Mouse (Mus musculus) spleen, adult 2 months (tissue): ENCODE measurements around the gene Gm49380.

ENCODE experiments used
- CTCF ChIP-seq: fragments of 200-500 bp; IDR thresholded peaks from 2 replicates; pipeline ENCODE4 v1.5.1; 2011; ENCODE audit warnings: mild to moderate bottlenecking, inconsistent platforms; ENCODE audit not compliant: insufficient read depth, insufficient read length, insufficient replicate concordance; ENCODE audit errors: extremely low read depth
- POLR2A ChIP-seq: fragments of 200-500 bp; IDR thresholded peaks from 2 replicates; pipeline ENCODE4 v1.6.1; 2011; ENCODE audit warnings: low read depth, low read length, inconsistent platforms

- no peak for TF ChIP-seq CTCF
- no peak for TF ChIP-seq POLR2A
Measured at GRCm38 (mm10) chr9:44067241-44067959, 45.9 kb downstream of the Gm49380 start.
